Mouse (Mus musculus) heart, embryonic 16.5 days (tissue): ENCODE measurements around the gene Ralgapb. TPM values are rescaled to one million over a fixed set of nuclear protein-coding genes. Genes with fewer than 3 reads are reported as not detected.
A peak's percentile ranks its signal among the peaks of the same experiment; 100 is the strongest.
"Not testable (repeated sequence)": the region's sequence is repeated elsewhere in the genome, so short reads cannot be mapped to it uniquely, and the experiment has no call there.

Experiments used
- ATAC-seq: fragments of 200-750 bp; cut with Nextera tagmentation; replicated peaks from 2 replicates; pipeline ENCODE4 v1.8.0; 2017; ENCODE audit warnings: moderate number of reproducible peaks; ENCODE audit not compliant: insufficient read depth, low FRiP score; ENCODE audit errors: extremely low read depth
- H3K27ac ChIP-seq: fragments of 300-500 bp; sonication (generic); 2 replicates; pipeline ENCODE4 v1.5.1; 2014; ENCODE audit warnings: mild to moderate bottlenecking, low read length, control low read depth, moderate library complexity
- H3K27me3 ChIP-seq: fragments of 300-500 bp; sonication (generic); 2 replicates; pipeline ENCODE4 v1.6.1; 2014; ENCODE audit warnings: low read length, mixed read lengths; ENCODE audit not compliant: control insufficient read depth, insufficient read depth
- H3K36me3 ChIP-seq: fragments of 300-500 bp; sonication (generic); 2 replicates; pipeline ENCODE4 v1.6.1; 2014; ENCODE audit not compliant: control insufficient read depth, insufficient read depth
- H3K4me1 ChIP-seq: fragments of 300-500 bp; sonication (generic); 2 replicates; pipeline ENCODE4 v1.6.1; 2014; ENCODE audit warnings: low read length, mixed read lengths; ENCODE audit not compliant: control insufficient read depth, insufficient read depth
- H3K4me2 ChIP-seq: fragments of 300-500 bp; sonication (generic); 2 replicates; pipeline ENCODE4 v1.6.1; 2014; ENCODE audit warnings: low read depth, mild to moderate bottlenecking, control low read depth, low read length
- H3K4me3 ChIP-seq: fragments of 300-500 bp; sonication (generic); 2 replicates; pipeline ENCODE4 v1.5.1; 2014; ENCODE audit warnings: mild to moderate bottlenecking, control low read depth, low read length
- H3K9ac ChIP-seq: fragments of 300-500 bp; sonication (generic); 2 replicates; pipeline ENCODE4 v1.6.1; 2014; ENCODE audit warnings: low read length, control low read depth
- H3K9me3 ChIP-seq: fragments of 300-500 bp; sonication (generic); replicated peaks from 2 replicates; pipeline ENCODE4 v1.6.1; 2016; ENCODE audit warnings: low read length; ENCODE audit not compliant: control insufficient read depth
- WGBS: fragments of 180-500 bp; shearing (Covaris S2); extraction: QIAGEN DNeasy Blood & Tissue Kit; methylation state at CpG from one replicate; pipeline ENCODE4 v1.1.7; 2014; 5-methylcytosine and 5-hydroxymethylcytosine counted together
- polyA plus RNA-seq: library from polyadenylated mRNA; unstranded; fragments of >200 nt; fragmentation: Nextera tagmentation; extraction: Ambion mirVana; gene quantifications from 2 replicates; pipeline ENCODE4 v1.2.1, GENCODE M21; 2015

Gene Ralgapb
- polyA plus RNA-seq, 1 experiment from 2014 or later = 9.1 TPM

DNA sequence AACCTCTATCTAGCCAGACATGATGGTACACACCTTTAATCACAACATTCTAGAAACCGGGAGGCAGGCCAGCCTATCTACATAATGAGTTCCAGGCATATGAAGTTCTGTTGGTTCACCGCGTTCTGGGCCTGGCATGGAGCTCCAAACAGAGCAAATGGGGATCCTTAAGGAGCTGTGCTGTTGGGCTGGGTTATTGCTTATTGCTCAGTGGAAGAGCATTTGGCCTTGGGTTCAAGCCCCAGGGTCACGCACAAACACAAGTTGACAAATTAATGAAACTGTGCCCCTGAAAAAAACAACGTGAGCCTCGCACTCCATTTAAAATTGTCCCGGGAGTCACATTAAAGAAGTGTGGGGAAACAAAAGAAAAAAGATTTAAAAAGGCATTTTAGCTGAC, 20.2 kb upstream of the Ralgapb start:
- no peaks in the 10 kb centered on the region for H3K9me3 ChIP-seq
- ATAC-seq = no peak
- 85% methylated on average over 7 of the region's 7 CpGs for WGBS
- H3K27ac ChIP-seq = no peak overlapping the region
- H3K9ac ChIP-seq = no peak overlapping the region
- H3K4me2 ChIP-seq = no peak overlapping the region
- no peaks in the 10 kb centered on the region for H3K4me1 ChIP-seq
- H3K4me3 ChIP-seq = no peak overlapping the region
- no peaks in the 10 kb centered on the region for H3K27me3 ChIP-seq
- no peaks in the 10 kb centered on the region for H3K36me3 ChIP-seq

DNA sequence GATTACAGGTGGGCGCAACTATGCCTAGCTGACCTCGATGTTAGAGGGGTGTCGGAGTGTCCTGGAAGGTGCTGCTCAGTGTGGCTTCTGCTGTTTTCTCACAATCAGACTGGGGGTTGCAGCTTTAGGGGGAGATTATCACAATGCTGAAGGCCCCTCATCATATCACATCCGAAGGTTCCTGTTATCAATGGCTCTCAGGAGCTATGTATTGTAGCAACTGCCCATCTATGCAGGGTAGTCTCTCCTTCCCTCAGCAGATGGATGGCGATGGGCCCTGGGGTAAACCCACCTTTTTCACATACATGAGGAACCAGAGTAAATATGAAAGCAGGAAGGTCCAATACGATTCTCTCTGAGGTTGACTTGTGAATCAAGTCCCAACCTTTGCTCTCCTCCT, 13.3 kb upstream of the Ralgapb start:
- Histone ChIP-seq H3K27me3 (no peaks in the 10 kb centered on the region), H3K4me2 (no peak overlapping the region), H3K9me3 (no peaks in the 10 kb centered on the region), H3K4me1 (no peaks in the 10 kb centered on the region), H3K9ac (no peak overlapping the region), H3K4me3 (no peak overlapping the region), H3K27ac (no peak overlapping the region), H3K36me3 (no peaks in the 10 kb centered on the region)
- 87% methylated on average over 6 of the region's 6 CpGs for WGBS
- no peak for ATAC-seq

DNA sequence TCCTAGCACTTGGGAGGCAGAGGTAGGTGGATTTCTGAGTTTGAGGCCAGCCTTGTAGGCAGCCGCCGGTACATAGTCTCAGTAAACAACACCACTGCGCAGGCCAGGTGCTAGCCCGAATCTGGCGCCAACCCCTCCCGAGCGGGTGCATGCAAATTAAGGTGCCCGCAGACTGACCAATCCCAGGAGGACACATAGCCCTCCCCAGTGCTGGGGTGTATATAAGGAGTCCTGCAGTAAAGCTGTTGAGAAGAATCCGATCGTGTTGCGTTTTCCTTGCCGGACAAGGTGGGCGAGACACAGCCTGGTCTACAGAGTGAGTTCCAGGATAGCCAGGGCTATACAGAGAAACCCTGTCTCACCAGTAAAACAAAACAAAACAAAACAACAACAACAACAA, 12.5 kb upstream of the Ralgapb start:
- not testable (repeated sequence) for H3K4me1 ChIP-seq, H3K4me3 ChIP-seq, H3K9ac ChIP-seq, H3K27ac ChIP-seq, ATAC-seq, H3K9me3 ChIP-seq, H3K27me3 ChIP-seq, H3K4me2 ChIP-seq, H3K36me3 ChIP-seq
- 58% methylated on average over 13 of the region's 13 CpGs for WGBS

DNA sequence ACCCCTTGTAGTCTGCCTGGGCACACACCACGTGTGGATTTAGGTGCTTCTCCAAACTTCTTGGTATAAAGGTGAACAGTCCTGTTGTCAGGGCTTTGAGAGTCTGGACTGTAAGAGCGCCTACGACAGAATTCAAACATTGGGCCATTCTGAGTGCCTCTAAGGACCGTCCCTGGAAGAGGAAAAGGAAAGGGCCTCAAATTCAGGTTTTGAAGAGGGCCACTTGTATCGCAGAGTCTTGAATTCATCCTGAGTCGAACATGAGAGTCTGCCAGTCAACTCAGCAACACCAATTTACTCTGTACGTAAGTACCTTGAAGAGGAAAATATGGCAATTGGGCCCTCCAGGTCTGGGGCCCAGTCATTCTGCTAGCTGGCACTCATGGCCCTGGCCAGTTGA, 6.7 kb upstream of the Ralgapb start:
- Histone ChIP-seq H3K27ac (no peak overlapping the region), H3K4me3 (no peak overlapping the region), H3K27me3 (no peaks in the 10 kb centered on the region), H3K36me3 (no peaks in the 10 kb centered on the region), H3K4me2 (no peak overlapping the region), H3K4me1 (no peaks in the 10 kb centered on the region), H3K9me3 (no peaks in the 10 kb centered on the region), H3K9ac (no peak overlapping the region)
- WGBS = 74% methylated on average over 7 of the region's 7 CpGs
- no peak for ATAC-seq

DNA sequence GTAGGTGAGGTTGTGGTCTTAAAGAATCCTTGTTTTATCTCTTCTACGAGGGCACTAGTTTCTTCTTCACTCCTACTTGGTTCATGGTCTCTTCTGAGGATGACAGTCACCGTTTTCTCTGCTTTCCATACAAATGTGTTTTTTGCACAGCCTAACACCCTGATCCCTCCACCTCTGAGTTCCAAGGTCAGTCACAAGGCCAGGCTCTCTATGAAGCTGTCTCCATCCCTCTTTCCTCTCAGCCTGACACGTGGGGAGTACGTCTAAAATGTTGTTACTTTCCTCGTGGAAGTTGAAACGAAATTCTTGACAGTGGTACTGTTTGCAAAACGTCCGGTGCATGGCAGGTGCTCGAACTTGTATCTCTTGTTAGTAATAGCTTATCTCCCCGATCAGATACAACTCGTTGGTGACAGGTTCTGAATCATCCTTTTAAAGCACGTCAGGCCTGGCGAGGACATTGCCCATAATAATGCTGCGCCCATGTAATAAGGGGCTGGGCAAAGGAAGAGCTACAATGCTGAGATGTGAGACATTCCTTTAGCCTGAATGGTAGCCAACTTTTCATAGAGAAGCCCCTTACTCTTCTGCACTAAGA, 552 bp upstream of the Ralgapb start:
- Histone ChIP-seq H3K4me1 (peaks cover 25% of the 10 kb centered on the region), H3K9me3 (no peaks in the 10 kb centered on the region), H3K27ac (no peak overlapping the region), H3K36me3 (no peaks in the 10 kb centered on the region), H3K9ac (peak overlapping the region; percentile 67), H3K4me2 (peak overlapping the region; percentile 71), H3K27me3 (no peaks in the 10 kb centered on the region), H3K4me3 (peak overlapping the region; percentile 51)
- no peak for ATAC-seq
- WGBS = 20% methylated on average over 14 of the region's 14 CpGs

DNA sequence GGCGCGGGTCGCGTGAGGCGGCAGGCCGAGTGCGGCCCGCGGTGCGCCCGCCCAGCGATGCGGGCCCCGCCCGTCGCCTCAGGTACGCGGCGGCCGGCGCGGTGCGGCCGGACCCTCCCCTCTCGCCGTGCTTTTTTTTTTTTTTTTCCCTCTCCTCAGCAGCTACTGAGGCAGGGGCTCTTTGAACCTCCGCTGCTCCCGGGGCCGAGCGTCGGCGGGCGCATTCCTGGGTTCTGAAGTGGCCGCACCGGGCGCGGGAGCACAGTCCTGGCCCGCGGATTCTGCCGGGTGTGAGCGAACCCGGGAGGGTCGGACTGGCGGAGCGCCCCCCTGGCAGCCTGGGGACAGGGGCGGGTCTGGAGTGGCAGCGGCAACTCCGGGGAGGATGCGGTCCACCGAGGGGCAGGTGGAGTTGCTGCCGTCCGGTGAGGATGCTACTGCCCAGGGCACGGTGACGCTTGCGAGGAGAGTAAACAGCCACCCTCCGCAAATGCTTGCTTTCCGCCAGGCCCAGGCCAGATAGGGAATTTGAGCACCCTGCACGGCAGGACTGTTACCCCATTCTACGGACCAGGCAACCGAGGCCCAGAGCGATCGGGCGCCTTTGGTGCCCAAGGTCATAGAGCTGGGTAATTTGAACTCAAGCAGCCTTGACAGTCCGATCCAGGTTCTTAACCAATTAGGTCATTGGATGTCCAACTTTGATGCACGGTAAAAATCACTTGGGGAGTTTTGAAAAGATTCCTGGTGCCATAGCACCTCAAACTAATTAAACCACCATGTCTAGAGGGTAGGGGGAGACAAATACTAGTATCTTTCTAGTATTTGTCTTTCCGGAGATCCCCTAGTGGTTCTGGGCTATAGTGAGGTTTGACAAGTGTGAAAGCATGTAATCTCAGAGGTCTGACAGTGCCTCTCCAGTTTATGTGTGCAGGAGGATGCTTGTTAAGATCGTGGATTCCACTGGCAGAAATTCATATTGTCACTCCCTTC, 670 bp downstream of the Ralgapb start:
- H3K27ac ChIP-seq = peak overlapping the region; percentile 88
- WGBS = 1% methylated on average over 53 of the region's 67 CpGs
- H3K4me1 ChIP-seq = peaks cover 25% of the 10 kb centered on the region
- peak overlapping the region; percentile 97 for H3K4me2 ChIP-seq
- no peaks in the 10 kb centered on the region for H3K27me3 ChIP-seq
- peak; percentile 16 for ATAC-seq
- no peaks in the 10 kb centered on the region for H3K36me3 ChIP-seq
- no peaks in the 10 kb centered on the region for H3K9me3 ChIP-seq
- H3K4me3 ChIP-seq = peak overlapping the region; percentile 93
- peak overlapping the region; percentile 95 for H3K9ac ChIP-seq

DNA sequence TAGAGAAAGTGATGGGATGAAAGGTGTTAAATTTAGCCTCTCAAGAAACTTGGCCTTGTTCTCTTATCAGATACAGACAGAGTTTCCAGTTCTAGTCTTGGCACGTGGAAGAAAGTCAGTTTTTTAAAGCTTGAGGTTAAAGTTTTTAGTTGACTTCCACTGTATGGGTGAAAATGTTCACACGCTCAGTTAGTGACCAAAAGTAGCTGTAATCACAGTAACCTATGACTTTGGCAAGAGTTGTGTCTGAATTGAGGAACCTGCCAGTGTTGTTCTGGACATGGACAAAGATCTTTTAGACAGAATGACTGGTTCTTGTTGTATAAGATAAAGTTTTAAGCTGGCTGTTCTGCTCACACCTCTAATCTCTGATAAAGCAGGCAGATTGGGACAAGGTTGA, 3.6 kb downstream of the Ralgapb start:
- Histone ChIP-seq H3K4me2 (no peak overlapping the region), H3K36me3 (no peaks in the 10 kb centered on the region), H3K9ac (no peak overlapping the region), H3K27ac (no peak overlapping the region), H3K4me3 (no peak overlapping the region), H3K9me3 (no peaks in the 10 kb centered on the region), H3K4me1 (peaks cover 27% of the 10 kb centered on the region), H3K27me3 (no peaks in the 10 kb centered on the region)
- no peak for ATAC-seq
- WGBS = 48% methylated on average over 2 of the region's 2 CpGs

DNA sequence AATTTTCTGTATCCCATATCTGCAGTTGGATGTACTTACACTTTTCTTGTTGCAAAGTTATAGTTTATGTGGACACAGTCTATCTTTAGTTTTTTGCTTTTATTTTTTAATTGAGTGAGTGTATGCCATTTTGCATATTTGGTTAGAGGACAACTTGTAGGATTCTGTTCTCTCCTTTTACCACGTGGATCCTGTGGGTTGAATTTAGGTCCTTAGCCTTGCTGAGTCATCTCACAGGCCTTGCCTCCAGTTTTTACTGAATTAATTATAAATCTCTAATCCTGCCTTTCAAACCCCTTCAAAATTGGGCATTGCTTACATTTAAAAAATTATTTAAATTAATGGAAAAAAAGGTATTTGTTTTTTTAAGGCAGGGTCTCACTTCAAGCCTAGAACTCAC, 6.2 kb downstream of the Ralgapb start:
- Histone ChIP-seq H3K27ac (no peak overlapping the region), H3K27me3 (no peaks in the 10 kb centered on the region), H3K9me3 (no peaks in the 10 kb centered on the region), H3K4me2 (no peak overlapping the region), H3K36me3 (no peaks in the 10 kb centered on the region), H3K4me3 (no peak overlapping the region), H3K4me1 (peaks cover 18% of the 10 kb centered on the region), H3K9ac (no peak overlapping the region)
- ATAC-seq = no peak
- WGBS = 68% methylated on average over 1 of the region's 1 CpGs

DNA sequence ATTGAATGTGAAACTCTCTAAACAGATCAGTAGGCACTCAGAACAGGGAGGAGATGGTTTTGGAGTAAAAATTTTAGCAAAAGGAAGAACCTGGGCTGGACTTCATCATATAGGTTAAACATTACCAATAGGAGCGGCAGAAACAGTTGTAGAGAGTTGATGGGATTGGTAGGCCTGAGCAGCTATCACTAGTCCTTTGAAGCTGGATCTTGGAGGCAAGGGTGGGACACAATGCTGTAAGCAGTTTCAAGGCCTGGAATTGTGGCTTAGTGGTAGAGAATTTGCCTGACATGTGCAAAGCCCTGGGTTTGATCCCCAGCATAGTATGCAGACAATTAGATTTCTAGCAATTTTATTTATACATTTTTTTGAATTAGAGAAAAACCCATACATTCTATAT, 9.0 kb downstream of the Ralgapb start:
- Histone ChIP-seq H3K9me3 (no peaks in the 10 kb centered on the region), H3K9ac (no peak overlapping the region), H3K4me3 (no peak overlapping the region), H3K36me3 (peaks cover 5% of the 10 kb centered on the region; the same call in 1 of the 2 replicates), H3K4me1 (peaks cover 4% of the 10 kb centered on the region), H3K27ac (no peak overlapping the region), H3K27me3 (no peaks in the 10 kb centered on the region), H3K4me2 (no peak overlapping the region)
- no peak for ATAC-seq
- WGBS = 88% methylated on average over 1 of the region's 1 CpGs
